Comparison of ENCODE assay signal across 13 mouse cellular contexts in genomic region chr14:78548807-78549206, GRCm38 (mm10). TPM values are rescaled to one million over a fixed set of nuclear protein-coding genes. Genes with fewer than 3 reads are reported as not detected.
DNase-seq lines count a peak whose midpoint lies in the region; ATAC-seq lines count a peak whose summit lies in the region.
"Had no signal": no experiment of that assay in that cellular context is flagged by ENCODE, and none has a peak within 500 bp of the region (broad histone marks: within the 10 kb centered on the region; RNA-seq: fewer than 3 reads in every experiment).

No protein-coding gene starts in this region.

- H3K4me2 ChIP-seq in limb, embryonic 12.5 days = no peak overlapping the region
- H3K4me2 ChIP-seq in limb, embryonic 13.5 days (replicated peaks) = no peak overlapping the region
- H3K4me2 ChIP-seq in hindbrain, embryonic 14.5 days (replicated peaks) = no peak overlapping the region
- H3K4me2 ChIP-seq: stomach, embryonic 15.5 days had no signal

- 0 out of 2 replicates have a peak, but pooled peaks have one; percentile 26 for ATAC-seq in limb, embryonic 12.5 days (ENCODE audit: insufficient number of reproducible peaks, insufficient read depth, low FRiP score, low TSS enrichment, low read depth)
- peak; percentile 83 for ATAC-seq in limb, embryonic 13.5 days (ENCODE audit: low FRiP score, low read depth)
- ATAC-seq in hindbrain, embryonic 14.5 days (ENCODE audit: low FRiP score) = no peak

- 52% methylated on average over 6 of the region's 6 CpGs for WGBS in limb, embryonic 12.5 days
- WGBS in limb, embryonic 10.5 days = 77% methylated on average over 6 of the region's 6 CpGs
- WGBS in limb, embryonic 13.5 days = 50% methylated on average over 6 of the region's 6 CpGs
- WGBS in hindbrain, embryonic 14.5 days = 86% methylated on average over 6 of the region's 6 CpGs

- no peaks in the 10 kb centered on the region for H3K36me3 ChIP-seq in limb, embryonic 12.5 days
- no peaks in the 10 kb centered on the region for H3K36me3 ChIP-seq in limb, embryonic 10.5 days
- H3K36me3 ChIP-seq in limb, embryonic 13.5 days = no peaks in the 10 kb centered on the region
- no peaks in the 10 kb centered on the region for H3K36me3 ChIP-seq in megakaryocyte, embryonic 14.5 days (replicated peaks; ENCODE audit: low read length)
- H3K36me3 ChIP-seq in hindbrain, embryonic 14.5 days (replicated peaks; ENCODE audit: control insufficient read depth, insufficient read depth) = no peaks in the 10 kb centered on the region
- H3K36me3 ChIP-seq: stomach, embryonic 15.5 days had no signal

- 0 out of 2 replicates have a peak, but pooled peaks cover 2% of the 10 kb centered on the region for H3K4me1 ChIP-seq in limb, embryonic 12.5 days (replicated peaks)
- H3K4me1 ChIP-seq in limb, embryonic 10.5 days = 0 out of 2 replicates have a peak, but pooled peaks cover 6% of the 10 kb centered on the region
- H3K4me1 ChIP-seq in limb, embryonic 13.5 days = peaks cover 7% of the 10 kb centered on the region; the same call in 1 of the 2 replicates
- H3K4me1 ChIP-seq in megakaryocyte, embryonic 14.5 days = peaks cover 20% of the 10 kb centered on the region
- no peaks in the 10 kb centered on the region for H3K4me1 ChIP-seq in hindbrain, embryonic 14.5 days (replicated peaks; ENCODE audit: control insufficient read depth, insufficient read depth, low read length)
- H3K4me1 ChIP-seq: stomach, embryonic 15.5 days had no signal

- no peak for DNase-seq in limb, embryonic 10.5 days (ENCODE audit: low spot score)
- peak; percentile 63 to 68 for DNase-seq in heart, adult 9 months (ENCODE audit: low spot score in 2 of 2)
- no peak for DNase-seq in hindbrain, embryonic 14.5 days (ENCODE audit: low spot score)
- DNase-seq in Muller cell, postnatal 12 days (ENCODE audit: inconsistent ontology term) = no peak
- DNase-seq in right cerebral cortex, adult 2 months (ENCODE audit: low spot score in 2 of 2) = no peak
- DNase-seq: adrenal gland, postnatal 36 days; cerebellum, postnatal 25 days; kidney, adult 8-10 months; layer of hippocampus, postnatal 36 days had no signal

- no peak overlapping the region for H3K9ac ChIP-seq in limb, embryonic 12.5 days (replicated peaks)
- no peak overlapping the region for H3K9ac ChIP-seq in limb, embryonic 13.5 days
- H3K9ac ChIP-seq in hindbrain, embryonic 14.5 days = no peak overlapping the region
- H3K9ac ChIP-seq: stomach, embryonic 15.5 days had no signal

- no peak overlapping the region for H3K27ac ChIP-seq in limb, embryonic 12.5 days
- H3K27ac ChIP-seq in limb, embryonic 10.5 days = no peak overlapping the region
- H3K27ac ChIP-seq in limb, embryonic 13.5 days = no peak overlapping the region
- H3K27ac ChIP-seq in hindbrain, embryonic 14.5 days = no peak overlapping the region
- H3K27ac ChIP-seq: stomach, embryonic 15.5 days had no signal

- H3K27me3 ChIP-seq in limb, embryonic 12.5 days = no peaks in the 10 kb centered on the region
- H3K27me3 ChIP-seq in limb, embryonic 10.5 days (ENCODE audit: low read depth, poor library complexity, severe bottlenecking) = no peaks in the 10 kb centered on the region
- no peaks in the 10 kb centered on the region for H3K27me3 ChIP-seq in limb, embryonic 13.5 days
- no peaks in the 10 kb centered on the region for H3K27me3 ChIP-seq in megakaryocyte, embryonic 14.5 days (replicated peaks)
- H3K27me3 ChIP-seq in hindbrain, embryonic 14.5 days (ENCODE audit: control insufficient read depth, insufficient read depth, low read length) = no peaks in the 10 kb centered on the region
- H3K27me3 ChIP-seq: stomach, embryonic 15.5 days had no signal

- H3K4me3 ChIP-seq in limb, embryonic 12.5 days (replicated peaks) = no peak overlapping the region
- H3K4me3 ChIP-seq in limb, embryonic 10.5 days = no peak overlapping the region
- no peak overlapping the region for H3K4me3 ChIP-seq in limb, embryonic 13.5 days
- H3K4me3 ChIP-seq in megakaryocyte, embryonic 14.5 days (replicated peaks) = peak overlapping the region; percentile 9
- H3K4me3 ChIP-seq in hindbrain, embryonic 14.5 days (replicated peaks; ENCODE audit: low read length) = no peak overlapping the region
- H3K4me3 ChIP-seq: stomach, embryonic 15.5 days had no signal

- no peaks in the 10 kb centered on the region for H3K9me3 ChIP-seq in limb, embryonic 12.5 days
- H3K9me3 ChIP-seq in limb, embryonic 10.5 days (replicated peaks) = no peaks in the 10 kb centered on the region; the same call in 1 of the 2 replicates
- no peaks in the 10 kb centered on the region for H3K9me3 ChIP-seq in limb, embryonic 13.5 days
- H3K9me3 ChIP-seq in megakaryocyte, embryonic 14.5 days = peaks cover 6% of the 10 kb centered on the region; the same call in 1 of the 2 replicates
- no peaks in the 10 kb centered on the region for H3K9me3 ChIP-seq in hindbrain, embryonic 14.5 days (ENCODE audit: control insufficient read depth, low read length)
- H3K9me3 ChIP-seq: stomach, embryonic 15.5 days had no signal

RNA-seq across cellular contexts. Expression of gene Akap11, which starts 12.2 kb away (rescaled TPM):
- 25.6 and 27.1 TPM in 2 replicates for polyA plus RNA-seq in limb, embryonic 12.5 days (2016; fragmentation: Nextera tagmentation; extraction: Ambion mirVana)
- 17.7 and 21.9 TPM in 2 replicates for polyA plus RNA-seq in limb, embryonic 10.5 days (2016; fragmentation: Nextera tagmentation; extraction: Ambion mirVana)
- 20.8 and 25.7 TPM in 2 replicates for polyA plus RNA-seq in limb, embryonic 13.5 days (2015; fragmentation: Nextera tagmentation; extraction: Ambion mirVana)
- 0.18 TPM in 1 of 2 replicates, not detected in the other for polyA plus RNA-seq in megakaryocyte, embryonic 14.5 days (2012; ENCODE audit: insufficient read depth, low replicate concordance)
- polyA plus RNA-seq in hindbrain, embryonic 14.5 days (2014; fragmentation: Nextera tagmentation; extraction: Ambion mirVana) = 34.5 and 36.7 TPM in 2 replicates

Comparison
In these comparisons a context has a peak if more than half of its experiments do, and no peak if none do; other contexts are left out.
1. DNase-seq: peak in heart, adult 9 months (2 of 2); none in limb, embryonic 10.5 days (single experiment), hindbrain, embryonic 14.5 days (single experiment), Muller cell, postnatal 12 days (single experiment) and right cerebral cortex, adult 2 months (0 of 2).
2. RNA of gene Akap11, which starts 12.2 kb away (polyA plus RNA-seq): 34.5 to 36.7 TPM in hindbrain, embryonic 14.5 days, 25.6 to 27.1 TPM in limb, embryonic 12.5 days, 20.8 to 25.7 TPM in limb, embryonic 13.5 days and 17.7 to 21.9 TPM in limb, embryonic 10.5 days; 0.18 TPM in megakaryocyte, embryonic 14.5 days; every median in the first group is over 10 times any median in the second.